Mouse (Mus musculus) midbrain, postnatal 0 days (tissue): Measurements from ENCODE around the gene Vegfa. TPM values are rescaled to one million over a fixed set of nuclear protein-coding genes. Genes with fewer than 3 reads are reported as not detected.
A peak's percentile ranks its signal among the peaks of the same experiment; 100 is the strongest.
"Not testable (repeated sequence)": the region's sequence is repeated elsewhere in the genome, so short reads cannot be mapped to it uniquely, and the experiment has no call there.

Experiments used
- ATAC-seq: fragments of 200-750 bp; cut with Nextera tagmentation; 2 replicates; pipeline ENCODE4 v1.8.0; 2017; ENCODE audit warnings: moderate number of reproducible peaks, mild to moderate bottlenecking, moderate TSS enrichment, moderate library complexity; ENCODE audit not compliant: low FRiP score
- DNase-seq: peaks from one replicate; pipeline ENCODE4 v3.0.0-alpha.2; 2015; ENCODE audit warnings: low spot score
- H3K27ac ChIP-seq: fragments of 300-500 bp; sonication (generic); 2 replicates; pipeline ENCODE4 v1.5.1; 2014; ENCODE audit warnings: low read depth, mild to moderate bottlenecking, low read length, mixed read lengths
- H3K27me3 ChIP-seq: fragments of 300-500 bp; sonication (generic); 2 replicates; pipeline ENCODE4 v1.6.1; 2014; ENCODE audit warnings: low read length, control low read depth, mixed read lengths; ENCODE audit not compliant: insufficient read depth
- H3K36me3 ChIP-seq: fragments of 300-500 bp; sonication (generic); 2 replicates; pipeline ENCODE4 v1.6.1; 2014; ENCODE audit warnings: low read length, control low read depth, mixed read lengths; ENCODE audit not compliant: insufficient read depth
- H3K4me1 ChIP-seq: fragments of 300-500 bp; sonication (generic); 2 replicates; pipeline ENCODE4 v1.6.1; 2014; ENCODE audit warnings: mild to moderate bottlenecking, control low read depth, antibody characterized with exemption, low read length, mixed read lengths; ENCODE audit not compliant: insufficient read depth
- H3K4me2 ChIP-seq: fragments of 300-500 bp; sonication (generic); 2 replicates; pipeline ENCODE4 v1.6.1; 2014; ENCODE audit warnings: low read depth, mild to moderate bottlenecking, low read length, mixed read lengths; ENCODE audit not compliant: poor library complexity, severe bottlenecking
- H3K4me3 ChIP-seq: fragments of 300-500 bp; sonication (generic); 2 replicates; pipeline ENCODE4 v1.5.1; 2014; ENCODE audit warnings: low read depth, mild to moderate bottlenecking, low read length, moderate library complexity
- H3K9ac ChIP-seq: fragments of 300-500 bp; sonication (generic); replicated peaks from 2 replicates; pipeline ENCODE4 v1.6.1; 2014; ENCODE audit warnings: mild to moderate bottlenecking, low read length, moderate library complexity, mixed read lengths; ENCODE audit not compliant: poor library complexity, severe bottlenecking
- H3K9me3 ChIP-seq: fragments of 300-500 bp; sonication (generic); 2 replicates; pipeline ENCODE4 v1.6.1; 2016; ENCODE audit warnings: low read length, control low read depth
- CTCF ChIP-seq: IDR thresholded peaks from 2 replicates; pipeline ENCODE4 v1.5.1; 2016; ENCODE audit warnings: antibody characterized with exemption, mild to moderate bottlenecking
- WGBS: fragments of 180-500 bp; shearing (Covaris S2); extraction: QIAGEN DNeasy Blood & Tissue Kit; methylation state at CpG from one replicate; pipeline ENCODE4 v1.1.7; 2014; 5-methylcytosine and 5-hydroxymethylcytosine counted together
- polyA plus RNA-seq: library from polyadenylated mRNA; unstranded; fragments of >200 nt; fragmentation: Nextera tagmentation; extraction: Ambion mirVana; gene quantifications from 2 replicates; pipeline ENCODE4 v1.2.1, GENCODE M21; 2015
- total RNA-seq: library from RNA; depleted of rRNA; stranded (reverse); fragments of >200 nt; gene quantifications from 2 replicates; pipeline ENCODE4 v1.2.3, GENCODE M21; 2014

The Vegfa gene
- total and polyA plus RNA-seq, 2 experiments from 2014 or later, result 3.0 to 105 TPM

GRCm38 (mm10) chr17:45996921-45997444, 35.2 kb downstream of the Vegfa start:
- H3K9ac ChIP-seq, result no peak overlapping the region
- H3K36me3 ChIP-seq, result no peaks in the 10 kb centered on the region
- H3K27me3 ChIP-seq, result no peaks in the 10 kb centered on the region
- no peaks in the 10 kb centered on the region for H3K4me1 ChIP-seq
- no peak overlapping the region for H3K4me3 ChIP-seq
- DNase-seq (no peak), ATAC-seq (no peak)
- WGBS, result 99% methylated on average over 9 of the region's 9 CpGs
- H3K4me2 ChIP-seq, result no peak overlapping the region
- H3K9me3 ChIP-seq, result no peaks in the 10 kb centered on the region
- H3K27ac ChIP-seq, result no peak overlapping the region
- no peak for TF ChIP-seq CTCF

- DNase-seq, result peak; percentile 51
- Histone ChIP-seq H3K4me1 (no peaks in the 10 kb centered on the region), H3K27ac (no peak overlapping the region), H3K27me3 (no peaks in the 10 kb centered on the region), H3K9ac (no peak overlapping the region), H3K36me3 (no peaks in the 10 kb centered on the region), H3K4me3 (no peak overlapping the region), H3K4me2 (no peak overlapping the region), H3K9me3 (no peaks in the 10 kb centered on the region; the same call in 1 of the 2 replicates)
- TF ChIP-seq CTCF, result no peak
- no peak for ATAC-seq
- WGBS, result 67% methylated on average over 11 of the region's 11 CpGs
These were observed 37.8 kb downstream of the Vegfa start for GRCm38 (mm10) chr17:45994281-45994817.

GRCm38 (mm10) chr17:45986915-45987314, 45.3 kb downstream of the Vegfa start:
- TF ChIP-seq CTCF, result no peak
- H3K9ac ChIP-seq, result no peak overlapping the region
- ATAC-seq (no peak), DNase-seq (no peak)
- no peaks in the 10 kb centered on the region for H3K27me3 ChIP-seq
- no peak overlapping the region for H3K27ac ChIP-seq
- no peak overlapping the region for H3K4me2 ChIP-seq
- H3K36me3 ChIP-seq, result no peaks in the 10 kb centered on the region
- H3K4me3 ChIP-seq, result no peak overlapping the region
- WGBS, result 94% methylated on average over 3 of the region's 3 CpGs
- no peaks in the 10 kb centered on the region for H3K4me1 ChIP-seq
- H3K9me3 ChIP-seq, result no peaks in the 10 kb centered on the region; the same call in 1 of the 2 replicates

GRCm38 (mm10) chr17:45986374-45986773, 45.8 kb downstream of the Vegfa start:
- DNase-seq (no peak), ATAC-seq (no peak)
- WGBS, result 84% methylated on average over 6 of the region's 6 CpGs
- Histone ChIP-seq H3K4me2 (no peak overlapping the region), H3K9me3 (no peaks in the 10 kb centered on the region; the same call in 1 of the 2 replicates), H3K27me3 (no peaks in the 10 kb centered on the region), H3K4me3 (no peak overlapping the region), H3K27ac (no peak overlapping the region), H3K4me1 (no peaks in the 10 kb centered on the region), H3K9ac (no peak overlapping the region), H3K36me3 (no peaks in the 10 kb centered on the region)
- TF ChIP-seq CTCF, result no peak

- not testable (repeated sequence) for H3K36me3 ChIP-seq, H3K4me2 ChIP-seq, DNase-seq, H3K27me3 ChIP-seq, H3K9me3 ChIP-seq, ATAC-seq, H3K4me3 ChIP-seq, H3K9ac ChIP-seq, H3K27ac ChIP-seq, H3K4me1 ChIP-seq
- 96% methylated on average over 1 of the region's 1 CpGs for WGBS
These were observed 49.0 kb downstream of the Vegfa start for GRCm38 (mm10) chr17:45983185-45983584.

DNA sequence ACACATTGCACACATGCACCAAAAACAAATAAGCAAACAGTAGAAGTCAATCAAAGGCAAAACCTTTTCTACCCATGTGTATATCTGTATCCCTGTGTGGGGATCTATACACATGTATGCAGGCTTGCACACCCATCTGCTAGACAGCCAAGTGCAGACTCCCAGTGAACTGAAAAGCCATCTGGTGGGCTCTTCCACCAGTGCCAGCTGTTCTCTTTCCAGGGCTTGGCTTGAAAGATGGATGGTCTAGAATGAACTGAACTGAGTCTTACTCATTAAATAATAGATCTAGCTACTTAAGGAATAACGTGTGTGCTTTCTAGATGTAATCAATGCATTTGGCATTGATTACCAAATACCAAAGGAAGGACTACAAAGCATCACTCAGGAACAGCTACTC, 50.3 kb downstream of the Vegfa start:
- peak; percentile 37 for DNase-seq
- WGBS, result 73% methylated on average over 1 of the region's 1 CpGs
- TF ChIP-seq CTCF, result no peak

More for the DNA sequence above, 50.3 kb downstream of the Vegfa start:
- no peak for ATAC-seq
- Histone ChIP-seq H3K27ac (no peak overlapping the region), H3K27me3 (no peaks in the 10 kb centered on the region), H3K36me3 (no peaks in the 10 kb centered on the region), H3K4me3 (no peak overlapping the region), H3K9ac (no peak overlapping the region), H3K4me2 (no peak overlapping the region), H3K9me3 (no peaks in the 10 kb centered on the region), H3K4me1 (no peaks in the 10 kb centered on the region)
